Mouse (Mus musculus): ENCODE results near the gene Dpp9. TPM values are rescaled to one million over a fixed set of nuclear protein-coding genes. Genes with fewer than 3 reads are reported as not detected.

The Dpp9 gene
- polyA plus RNA-seq, 1 experiment from 2014 or later = 27.8 TPM

- H3K4me2 ChIP-seq = no peak overlapping the region
- H3K9me3 ChIP-seq = no peaks in the 10 kb centered on the region
- no peak for ATAC-seq (replicated peaks)
- peaks cover 79% of the 10 kb centered on the region for H3K36me3 ChIP-seq (replicated peaks)
- 96% methylated on average over 8 of the region's 8 CpGs for WGBS
- H3K4me1 ChIP-seq = no peaks in the 10 kb centered on the region
- no peak overlapping the region for H3K27ac ChIP-seq
- no peaks in the 10 kb centered on the region for H3K27me3 ChIP-seq (replicated peaks)
- no peak overlapping the region for H3K4me3 ChIP-seq
- no peak overlapping the region for H3K9ac ChIP-seq
These were observed 16.2 kb downstream of the Dpp9 start for GRCm38 (mm10) chr17:56202476-56202875.

- peaks cover 82% of the 10 kb centered on the region for H3K36me3 ChIP-seq (replicated peaks)
- no peak overlapping the region for H3K27ac ChIP-seq
- ATAC-seq (replicated peaks) = no peak
- H3K4me1 ChIP-seq = no peaks in the 10 kb centered on the region
- H3K4me3 ChIP-seq = no peak overlapping the region
- H3K9ac ChIP-seq = no peak overlapping the region
- WGBS = 72% methylated on average over 3 of the region's 3 CpGs
- H3K9me3 ChIP-seq = no peaks in the 10 kb centered on the region
- no peaks in the 10 kb centered on the region for H3K27me3 ChIP-seq (replicated peaks)
- no peak overlapping the region for H3K4me2 ChIP-seq
These were observed 17.1 kb downstream of the Dpp9 start for GRCm38 (mm10) chr17:56201642-56202041.

GRCm38 (mm10) chr17:56200586-56200985 lies 18.1 kb downstream of the Dpp9 start:
- H3K27ac ChIP-seq = no peak overlapping the region
- WGBS = 82% methylated on average over 9 of the region's 9 CpGs
- H3K4me1 ChIP-seq = no peaks in the 10 kb centered on the region
- ATAC-seq (replicated peaks) = no peak
- H3K4me3 ChIP-seq = no peak overlapping the region
- H3K27me3 ChIP-seq (replicated peaks) = no peaks in the 10 kb centered on the region
- peaks cover 73% of the 10 kb centered on the region for H3K36me3 ChIP-seq (replicated peaks)
- no peak overlapping the region for H3K9ac ChIP-seq
- no peak overlapping the region for H3K4me2 ChIP-seq
- H3K9me3 ChIP-seq = no peaks in the 10 kb centered on the region

- Histone ChIP-seq H3K4me3 (no peak overlapping the region), H3K9ac (no peak overlapping the region), H3K27me3 (replicated peaks) (no peaks in the 10 kb centered on the region), H3K4me2 (no peak overlapping the region), H3K36me3 (replicated peaks) (peaks cover 56% of the 10 kb centered on the region), H3K4me1 (no peaks in the 10 kb centered on the region), H3K27ac (no peak overlapping the region), H3K9me3 (no peaks in the 10 kb centered on the region)
- WGBS = 54% methylated on average over 2 of the region's 2 CpGs
- no peak for ATAC-seq (replicated peaks)
These were observed 21.8 kb downstream of the Dpp9 start for GRCm38 (mm10) chr17:56196860-56197259.

GRCm38 (mm10) chr17:56194765-56195164 lies 23.9 kb downstream of the Dpp9 start:
- ATAC-seq (replicated peaks) = no peak
- no peak overlapping the region for H3K4me2 ChIP-seq
- 89% methylated on average over 13 of the region's 13 CpGs for WGBS

GRCm38 (mm10) chr17:56194357-56194756 lies 24.3 kb downstream of the Dpp9 start:
- ATAC-seq (replicated peaks) = no peak
- no peak overlapping the region for H3K4me2 ChIP-seq
- H3K27ac ChIP-seq = no peak overlapping the region
- H3K27me3 ChIP-seq (replicated peaks) = no peaks in the 10 kb centered on the region
- H3K4me3 ChIP-seq = no peak overlapping the region
- 89% methylated on average over 12 of the region's 12 CpGs for WGBS
- no peak overlapping the region for H3K9ac ChIP-seq
- no peaks in the 10 kb centered on the region for H3K4me1 ChIP-seq
- H3K36me3 ChIP-seq (replicated peaks) = peaks cover 51% of the 10 kb centered on the region
- H3K9me3 ChIP-seq = no peaks in the 10 kb centered on the region

More at GRCm38 (mm10) chr17:56194765-56195164, 23.9 kb downstream of the Dpp9 start:
- H3K9me3 ChIP-seq = no peaks in the 10 kb centered on the region
- H3K9ac ChIP-seq = no peak overlapping the region
- no peak overlapping the region for H3K4me3 ChIP-seq
- H3K27ac ChIP-seq = no peak overlapping the region
- peaks cover 52% of the 10 kb centered on the region for H3K36me3 ChIP-seq (replicated peaks)
- no peaks in the 10 kb centered on the region for H3K4me1 ChIP-seq
- H3K27me3 ChIP-seq (replicated peaks) = no peaks in the 10 kb centered on the region

GRCm38 (mm10) chr17:56191266-56191665 lies 27.4 kb downstream of the Dpp9 start:
- no peak overlapping the region for H3K4me3 ChIP-seq
- no peak overlapping the region for H3K9ac ChIP-seq
- H3K4me2 ChIP-seq = no peak overlapping the region
- H3K36me3 ChIP-seq (replicated peaks) = peaks cover 45% of the 10 kb centered on the region
- no peaks in the 10 kb centered on the region for H3K27me3 ChIP-seq (replicated peaks)
- no peak for ATAC-seq (replicated peaks)
- H3K9me3 ChIP-seq = no peaks in the 10 kb centered on the region
- 83% methylated on average over 6 of the region's 6 CpGs for WGBS
- H3K4me1 ChIP-seq = no peaks in the 10 kb centered on the region
- no peak overlapping the region for H3K27ac ChIP-seq

- Histone ChIP-seq H3K4me3 (no peak overlapping the region), H3K4me2 (no peak overlapping the region), H3K4me1 (peaks cover 26% of the 10 kb centered on the region), H3K36me3 (replicated peaks) (peaks cover 35% of the 10 kb centered on the region), H3K9ac (no peak overlapping the region), H3K27ac (peak overlapping the region; percentile 60), H3K9me3 (no peaks in the 10 kb centered on the region), H3K27me3 (replicated peaks) (no peaks in the 10 kb centered on the region)
- no peak for ATAC-seq (replicated peaks)
- 42% methylated on average over 11 of the region's 11 CpGs for WGBS
These were observed 33.2 kb downstream of the Dpp9 start for GRCm38 (mm10) chr17:56185281-56186141.

GRCm38 (mm10) chr17:56183658-56184103 lies 35.0 kb downstream of the Dpp9 start, which contains the start of gene Mydgf:
Gene Mydgf, minus strand, starts transcription at chr17:56183920.
- no peaks in the 10 kb centered on the region for H3K27me3 ChIP-seq (replicated peaks)
- no peaks in the 10 kb centered on the region for H3K9me3 ChIP-seq
- WGBS = 0% methylated on average over 47 of the region's 47 CpGs
- peaks cover 31% of the 10 kb centered on the region for H3K36me3 ChIP-seq (replicated peaks)
- peak within 1 kb of the TSS; percentile 79 for H3K4me3 ChIP-seq
- peak within 1 kb of the TSS; percentile 87 for H3K4me2 ChIP-seq
- peak within 1 kb of the TSS; percentile 83 for H3K9ac ChIP-seq
- peaks cover 26% of the 10 kb centered on the region for H3K4me1 ChIP-seq
- ATAC-seq (replicated peaks) = peak; percentile 97
- peak within 1 kb of the TSS; percentile 80 for H3K27ac ChIP-seq

GRCm38 (mm10) chr17:56182975-56183657 lies 35.6 kb downstream of the Dpp9 start:
- peaks cover 30% of the 10 kb centered on the region for H3K36me3 ChIP-seq (replicated peaks)
- peak; percentile 46 for ATAC-seq (replicated peaks)
- 4% methylated on average over 14 of the region's 14 CpGs for WGBS

GRCm38 (mm10) chr17:56175416-56175815 lies 43.3 kb downstream of the Dpp9 start:
- H3K27ac ChIP-seq = no peak overlapping the region
- H3K9me3 ChIP-seq = no peaks in the 10 kb centered on the region
- no peaks in the 10 kb centered on the region; the same call in 1 of the 2 replicates for H3K4me1 ChIP-seq
- no peak overlapping the region for H3K4me2 ChIP-seq
- WGBS = 94% methylated on average over 3 of the region's 3 CpGs
- H3K36me3 ChIP-seq (replicated peaks) = peaks cover 21% of the 10 kb centered on the region
- H3K4me3 ChIP-seq = no peak overlapping the region
- H3K27me3 ChIP-seq (replicated peaks) = no peaks in the 10 kb centered on the region
- ATAC-seq (replicated peaks) = no peak
- H3K9ac ChIP-seq = no peak overlapping the region

More at GRCm38 (mm10) chr17:56182975-56183657, 35.6 kb downstream of the Dpp9 start:
- Histone ChIP-seq H3K4me2 (peak overlapping the region; percentile 87), H3K27me3 (replicated peaks) (no peaks in the 10 kb centered on the region), H3K27ac (peak overlapping the region; percentile 80), H3K4me1 (peaks cover 26% of the 10 kb centered on the region), H3K4me3 (peak overlapping the region; percentile 79), H3K9ac (peak overlapping the region; percentile 83), H3K9me3 (no peaks in the 10 kb centered on the region)

GRCm38 (mm10) chr17:56173401-56174046 lies 45.2 kb downstream of the Dpp9 start:
- Histone ChIP-seq H3K9me3 (no peaks in the 10 kb centered on the region), H3K4me3 (no peak overlapping the region), H3K27ac (no peak overlapping the region), H3K36me3 (replicated peaks) (peaks cover 20% of the 10 kb centered on the region), H3K4me1 (no peaks in the 10 kb centered on the region; the same call in 1 of the 2 replicates), H3K27me3 (replicated peaks) (no peaks in the 10 kb centered on the region), H3K9ac (no peak overlapping the region), H3K4me2 (no peak overlapping the region)
- 64% methylated on average over 10 of the region's 10 CpGs for WGBS
- ATAC-seq (replicated peaks) = no peak

Data from midbrain, embryonic 15.5 days (tissue).